Mouse (Mus musculus) adrenal gland, adult 10 weeks (tissue): ENCODE results near the gene Gm10486. TPM values are rescaled to one million over a fixed set of nuclear protein-coding genes. Genes with fewer than 3 reads are reported as not detected.

Experiments used
- polyA plus RNA-seq: library from polyadenylated mRNA; stranded (reverse); fragments of 350-450 nt; fragmentation: Illumina TruSeq; extraction: RNeasy Lipid Tissue Mini Kit (QIAGEN cat#74804); gene quantifications from one replicate; pipeline ENCODE4 v1.2.3, GENCODE M21; 2014; ENCODE audit warnings: low read depth, low replicate concordance

Gene Gm10486
- polyA plus RNA-seq: not detected

DNA sequence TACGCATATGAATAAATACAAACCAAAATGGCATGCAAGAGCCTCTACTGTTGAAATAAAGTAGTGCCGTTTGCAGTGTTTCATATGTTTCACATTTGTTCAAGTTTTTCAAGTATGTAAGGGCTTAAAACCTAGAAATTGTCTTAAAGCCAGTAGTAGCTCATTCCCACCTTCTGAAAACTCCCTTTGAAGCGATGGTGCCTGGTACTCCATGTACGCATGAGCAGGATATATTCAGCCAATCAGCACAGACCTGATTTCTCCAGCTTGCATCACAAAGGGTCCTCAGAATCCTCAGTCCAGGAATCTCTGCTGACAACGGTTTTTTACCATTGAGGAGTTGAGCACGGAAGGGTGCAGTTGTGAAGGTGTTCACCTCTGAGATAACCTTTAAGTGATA lies at the start of gene Gm10486:
TSS of gene Gm10486 (plus strand) at position 301 of the 400 bp plus-strand sequence.

